Mouse (Mus musculus) erythroblast, embryonic 14.5 days (primary cell): ENCODE measurements around the gene Rpl18.

Source experiments
- GATA1 ChIP-seq: IDR thresholded peaks from 2 replicates; pipeline ENCODE4 v1.6.1; 2012; ENCODE audit warnings: low read length, inconsistent platforms, mixed read lengths
- TAL1 ChIP-seq: IDR thresholded peaks from 3 replicates; pipeline ENCODE4 v1.6.1; 2012; ENCODE audit warnings: low read length, inconsistent platforms, mixed read lengths

- TF ChIP-seq GATA1 (no peak), TAL1 (no peak)
Observed at GRCm38 (mm10) chr7:45760151-45760550, 44.9 kb downstream of the Rpl18 start.
